Mouse (Mus musculus) limb, embryonic 12.5 days (tissue): ENCODE measurements around the gene Dnaic1. TPM values are rescaled to one million over a fixed set of nuclear protein-coding genes. Genes with fewer than 3 reads are reported as not detected.

Experiments used
- ATAC-seq: fragments of 200-750 bp; cut with Nextera tagmentation; 2 replicates; pipeline ENCODE4 v1.8.0; 2017; ENCODE audit warnings: low read depth, moderate TSS enrichment; ENCODE audit not compliant: insufficient number of reproducible peaks, insufficient read depth, low FRiP score, low TSS enrichment
- H3K27ac ChIP-seq: fragments of 300-500 bp; sonication (generic); 2 replicates; pipeline ENCODE4 v1.5.1; 2016; ENCODE audit warnings: mild to moderate bottlenecking, moderate library complexity
- H3K27me3 ChIP-seq: fragments of 300-500 bp; sonication (generic); 2 replicates; pipeline ENCODE4 v1.6.1; 2016; ENCODE audit warnings: mild to moderate bottlenecking, moderate library complexity
- H3K36me3 ChIP-seq: fragments of 300-500 bp; sonication (generic); 2 replicates; pipeline ENCODE4 v1.6.1; 2016; ENCODE audit warnings: mild to moderate bottlenecking, moderate library complexity
- H3K4me1 ChIP-seq: fragments of 300-500 bp; sonication (generic); replicated peaks from 2 replicates; pipeline ENCODE4 v1.6.1; 2016
- H3K4me2 ChIP-seq: fragments of 300-500 bp; sonication (generic); 2 replicates; pipeline ENCODE4 v1.6.1; 2016; ENCODE audit warnings: mild to moderate bottlenecking, moderate library complexity
- H3K4me3 ChIP-seq: fragments of 300-500 bp; sonication (generic); replicated peaks from 2 replicates; pipeline ENCODE4 v1.5.1; 2016; ENCODE audit warnings: mild to moderate bottlenecking
- H3K9ac ChIP-seq: fragments of 300-500 bp; sonication (generic); replicated peaks from 2 replicates; pipeline ENCODE4 v1.6.1; 2016; ENCODE audit warnings: mild to moderate bottlenecking, moderate library complexity
- H3K9me3 ChIP-seq: fragments of 300-500 bp; sonication (generic); 2 replicates; pipeline ENCODE4 v1.6.1; 2016; ENCODE audit warnings: mild to moderate bottlenecking, moderate library complexity
- WGBS: fragments of 180-500 bp; shearing (Covaris S2); methylation state at CpG from one replicate; pipeline ENCODE4 v1.1.7; 2016; 5-methylcytosine and 5-hydroxymethylcytosine counted together
- polyA plus RNA-seq: library from polyadenylated mRNA; unstranded; fragments of >200 nt; fragmentation: Nextera tagmentation; extraction: Ambion mirVana; gene quantifications from 2 replicates; pipeline ENCODE4 v1.2.1, GENCODE M21; 2016

Gene Dnaic1
- polyA plus RNA-seq, 1 experiment from 2014 or later, result 0.48 TPM

DNA sequence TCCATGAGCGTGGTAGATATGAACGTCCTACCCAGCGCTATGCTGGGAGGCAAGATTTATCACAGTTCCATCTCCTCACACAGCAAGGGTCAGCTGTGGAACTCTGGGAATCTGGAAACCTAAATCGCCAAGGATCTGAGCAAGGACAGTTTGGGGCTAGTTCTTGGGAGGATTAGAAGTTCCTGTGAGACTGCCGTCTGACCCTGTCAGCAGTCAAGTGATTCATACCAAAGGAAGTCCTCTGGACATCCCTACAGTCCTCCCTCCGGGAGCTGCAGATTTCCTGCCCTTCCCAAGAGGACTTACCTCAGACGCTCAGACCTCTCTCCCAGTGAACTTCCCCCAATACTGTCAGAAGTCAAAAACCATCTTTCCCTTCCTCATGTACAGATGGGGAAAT, 66.8 kb downstream of the Dnaic1 start:
- no peak overlapping the region for H3K9ac ChIP-seq
- peak overlapping the region; percentile 22 for H3K4me2 ChIP-seq
- no peaks in the 10 kb centered on the region; the same call in 1 of the 2 replicates for H3K36me3 ChIP-seq
- H3K4me1 ChIP-seq, result peaks cover 65% of the 10 kb centered on the region
- ATAC-seq, result no peak
- H3K9me3 ChIP-seq, result no peaks in the 10 kb centered on the region
- H3K4me3 ChIP-seq, result no peak overlapping the region
- peak overlapping the region; percentile 31; the same call in 1 of the 2 replicates for H3K27ac ChIP-seq
- 9% methylated on average over 7 of the region's 7 CpGs for WGBS
- peaks cover 69% of the 10 kb centered on the region for H3K27me3 ChIP-seq

- Histone ChIP-seq H3K4me2 (no peak overlapping the region), H3K9me3 (no peaks in the 10 kb centered on the region), H3K4me1 (peaks cover 58% of the 10 kb centered on the region), H3K4me3 (no peak overlapping the region), H3K9ac (no peak overlapping the region), H3K36me3 (no peaks in the 10 kb centered on the region; the same call in 1 of the 2 replicates), H3K27ac (peak overlapping the region; percentile 31; the same call in 1 of the 2 replicates), H3K27me3 (peaks cover 67% of the 10 kb centered on the region)
- 67% methylated on average over 10 of the region's 10 CpGs for WGBS
- no peak for ATAC-seq
Observed at GRCm38 (mm10) chr4:41636882-41637635, 67.5 kb downstream of the Dnaic1 start.

GRCm38 (mm10) chr4:41638186-41638731, 68.7 kb downstream of the Dnaic1 start:
- WGBS, result 90% methylated on average over 10 of the region's 10 CpGs
- H3K4me2 ChIP-seq, result no peak overlapping the region
- no peaks in the 10 kb centered on the region; the same call in 1 of the 2 replicates for H3K36me3 ChIP-seq
- 0 out of 2 replicates have a peak overlapping the region, but pooled peaks have one; percentile 63 for H3K4me3 ChIP-seq
- H3K27ac ChIP-seq, result no peak overlapping the region
- no peak overlapping the region for H3K9ac ChIP-seq
- H3K27me3 ChIP-seq, result peaks cover 67% of the 10 kb centered on the region
- H3K9me3 ChIP-seq, result no peaks in the 10 kb centered on the region
- no peak for ATAC-seq
- peaks cover 50% of the 10 kb centered on the region for H3K4me1 ChIP-seq

GRCm38 (mm10) chr4:41638828-41639213, 69.2 kb downstream of the Dnaic1 start:
- H3K27ac ChIP-seq, result no peak overlapping the region
- peak overlapping the region; percentile 89; the same call in 1 of the 2 replicates for H3K9ac ChIP-seq
- peak overlapping the region; percentile 80 for H3K4me2 ChIP-seq
- H3K4me1 ChIP-seq, result peaks cover 50% of the 10 kb centered on the region
- no peaks in the 10 kb centered on the region for H3K9me3 ChIP-seq
- peak overlapping the region; percentile 63 for H3K4me3 ChIP-seq
- 76% methylated on average over 6 of the region's 6 CpGs for WGBS
- ATAC-seq, result no peak
- peaks cover 63% of the 10 kb centered on the region for H3K27me3 ChIP-seq
- H3K36me3 ChIP-seq, result no peaks in the 10 kb centered on the region; the same call in 1 of the 2 replicates

GRCm38 (mm10) chr4:41639214-41639841, 69.8 kb downstream of the Dnaic1 start:
- Histone ChIP-seq H3K4me1 (peaks cover 50% of the 10 kb centered on the region), H3K27me3 (peaks cover 58% of the 10 kb centered on the region)

DNA sequence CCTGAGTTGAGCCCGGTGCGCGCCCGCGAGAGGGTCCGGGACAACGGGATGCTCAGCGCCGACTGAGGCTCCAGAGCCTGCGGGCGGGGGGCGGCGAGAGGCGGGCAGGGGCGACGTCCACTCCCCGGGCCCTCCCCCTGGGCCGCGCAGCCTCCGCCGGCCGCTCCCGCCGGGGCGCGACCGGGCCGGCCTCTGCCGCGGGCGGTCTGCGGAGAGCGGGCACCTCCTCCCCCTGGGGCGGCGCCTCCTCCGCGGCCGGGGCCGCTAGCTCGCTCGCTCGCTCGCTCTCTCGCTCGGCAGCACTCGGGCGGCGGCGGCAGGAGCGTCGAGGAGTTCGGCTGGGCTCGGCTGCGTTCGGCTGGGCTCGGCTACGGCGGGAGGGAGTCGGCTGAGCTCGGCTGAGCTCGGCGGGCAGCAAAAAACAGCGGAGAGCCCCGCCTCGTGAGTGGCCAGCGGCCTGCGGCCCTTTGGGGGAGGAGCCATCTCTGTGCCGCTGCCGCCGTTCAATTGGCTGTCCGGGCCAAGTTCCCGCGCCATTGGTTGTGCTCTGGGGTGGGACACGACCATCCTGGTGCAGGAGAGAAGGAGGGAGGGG, 70.4 kb downstream of the Dnaic1 start, which contains the start of gene Enho:
Enho (minus strand) TSS at position 412 of the 595 bp plus-strand sequence.
- Histone ChIP-seq H3K27ac (peak within 1 kb of the TSS; percentile 80), H3K4me3 (peak within 1 kb of the TSS; percentile 63), H3K4me2 (peak within 1 kb of the TSS; percentile 80), H3K9me3 (no peaks in the 10 kb centered on the region), H3K4me1 (peaks cover 45% of the 10 kb centered on the region), H3K9ac (peak within 1 kb of the TSS; percentile 89), H3K36me3 (no peaks in the 10 kb centered on the region; the same call in 1 of the 2 replicates), H3K27me3 (peaks cover 53% of the 10 kb centered on the region)
- WGBS, result under 1% methylated on average over 70 of the region's 74 CpGs
- peak; percentile 78 for ATAC-seq

More at GRCm38 (mm10) chr4:41639214-41639841, 69.8 kb downstream of the Dnaic1 start:
- Histone ChIP-seq H3K4me2 (peak overlapping the region; percentile 80), H3K36me3 (no peaks in the 10 kb centered on the region; the same call in 1 of the 2 replicates), H3K9me3 (no peaks in the 10 kb centered on the region), H3K4me3 (peak overlapping the region; percentile 63), H3K27ac (peak overlapping the region; percentile 80), H3K9ac (peak overlapping the region; percentile 89)
- WGBS, result 11% methylated on average over 10 of the region's 10 CpGs
- ATAC-seq, result no peak

GRCm38 (mm10) chr4:41641199-41641822, 71.7 kb downstream of the Dnaic1 start:
- WGBS, result 84% methylated on average over 6 of the region's 6 CpGs
- Histone ChIP-seq H3K27me3 (peaks cover 49% of the 10 kb centered on the region), H3K27ac (no peak overlapping the region), H3K9me3 (no peaks in the 10 kb centered on the region), H3K36me3 (no peaks in the 10 kb centered on the region; the same call in 1 of the 2 replicates), H3K4me1 (peaks cover 32% of the 10 kb centered on the region), H3K4me2 (no peak overlapping the region), H3K9ac (no peak overlapping the region), H3K4me3 (no peak overlapping the region)
- ATAC-seq, result no peak

GRCm38 (mm10) chr4:41645488-41645887, 75.9 kb downstream of the Dnaic1 start:
- 29% methylated on average over 5 of the region's 5 CpGs for WGBS
- ATAC-seq, result no peak

GRCm38 (mm10) chr4:41648157-41648556, 78.6 kb downstream of the Dnaic1 start:
- Histone ChIP-seq H3K4me3 (no peak overlapping the region), H3K27ac (no peak overlapping the region), H3K4me1 (no peaks in the 10 kb centered on the region), H3K36me3 (no peaks in the 10 kb centered on the region), H3K27me3 (peaks cover 36% of the 10 kb centered on the region), H3K9me3 (no peaks in the 10 kb centered on the region), H3K4me2 (no peak overlapping the region), H3K9ac (no peak overlapping the region)
- 70% methylated on average over 4 of the region's 4 CpGs for WGBS
- ATAC-seq, result no peak

More at GRCm38 (mm10) chr4:41645488-41645887, 75.9 kb downstream of the Dnaic1 start:
- Histone ChIP-seq H3K4me1 (no peaks in the 10 kb centered on the region; the same call in 1 of the 2 replicates), H3K9me3 (no peaks in the 10 kb centered on the region), H3K4me3 (no peak overlapping the region), H3K27me3 (peaks cover 34% of the 10 kb centered on the region), H3K27ac (no peak overlapping the region), H3K9ac (no peak overlapping the region), H3K4me2 (no peak overlapping the region), H3K36me3 (no peaks in the 10 kb centered on the region)

GRCm38 (mm10) chr4:41648627-41649026, 79.1 kb downstream of the Dnaic1 start:
- no peaks in the 10 kb centered on the region for H3K9me3 ChIP-seq
- peaks cover 41% of the 10 kb centered on the region for H3K27me3 ChIP-seq
- no peak overlapping the region for H3K4me2 ChIP-seq
- no peak overlapping the region for H3K4me3 ChIP-seq
- ATAC-seq, result no peak
- 71% methylated on average over 7 of the region's 7 CpGs for WGBS
- H3K36me3 ChIP-seq, result no peaks in the 10 kb centered on the region
- no peak overlapping the region for H3K9ac ChIP-seq
- no peaks in the 10 kb centered on the region for H3K4me1 ChIP-seq
- no peak overlapping the region for H3K27ac ChIP-seq
